Mouse (Mus musculus) right cerebral cortex, postnatal 4 days (tissue): ENCODE data around the gene St6galnac3.

Experiments used
- DNase-seq: peaks from one replicate; pipeline ENCODE4 v3.0.0-alpha.2; 2022

St6galnac3 gene

DNA sequence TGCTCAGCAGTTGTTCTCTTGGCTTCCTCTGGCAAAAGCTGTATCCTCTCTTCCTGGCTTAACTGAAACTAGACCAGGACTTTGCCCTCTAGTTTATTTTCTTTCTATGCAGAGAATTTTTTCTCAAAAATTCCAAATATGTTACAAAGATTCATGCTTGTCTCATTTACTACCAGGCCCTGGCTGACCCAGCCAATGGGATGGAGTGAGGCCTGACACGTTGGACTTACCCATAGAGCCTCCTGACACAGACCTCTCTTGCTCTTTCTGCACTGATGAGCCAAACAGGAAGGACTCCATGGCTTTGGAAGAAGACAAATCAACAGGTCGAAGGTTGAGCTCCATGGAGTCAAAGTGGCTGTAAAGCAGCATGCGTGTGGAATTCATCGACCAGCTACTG is 526.5 kb downstream of the St6galnac3 start:
- no peak for DNase-seq

DNA sequence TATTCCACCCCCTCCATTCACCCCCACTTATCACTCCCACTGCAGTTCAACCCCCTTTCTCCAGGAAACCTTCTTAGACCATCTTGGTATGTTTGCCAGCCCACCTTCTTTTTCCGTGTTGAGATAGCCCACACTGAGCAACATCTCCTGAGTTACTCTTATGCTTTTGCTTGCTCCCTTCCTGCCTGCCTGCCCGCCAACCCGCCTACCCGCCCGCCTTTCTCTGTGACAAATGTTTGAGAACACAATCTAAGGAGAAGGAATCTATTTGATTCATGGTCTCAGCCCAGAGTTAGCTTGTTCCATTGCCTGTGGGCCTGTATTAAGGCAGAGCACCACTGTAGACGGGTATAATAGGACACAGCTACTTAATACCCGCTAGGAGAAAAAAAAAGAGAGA is 531.9 kb downstream of the St6galnac3 start:
- no peak for DNase-seq

DNA sequence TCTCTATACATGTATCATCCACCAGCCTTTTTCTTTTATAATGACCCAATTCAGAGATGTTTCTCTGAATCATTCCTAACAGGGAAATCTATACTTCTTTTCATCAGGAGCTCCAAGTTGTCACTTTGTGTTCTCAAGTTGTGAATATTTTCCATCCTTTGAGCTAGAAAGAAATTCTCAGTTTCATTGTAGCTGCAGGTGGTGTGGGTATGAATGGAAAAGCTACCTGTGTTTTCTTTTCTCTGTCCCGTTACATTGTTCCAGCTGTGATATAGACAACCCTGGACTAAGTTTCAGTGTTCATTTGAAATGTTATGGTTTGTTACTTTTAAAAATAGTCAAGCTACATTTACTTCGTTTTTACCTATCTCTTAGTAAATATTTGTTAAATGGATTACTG is 534.2 kb downstream of the St6galnac3 start:
- DNase-seq, result no peak

DNA sequence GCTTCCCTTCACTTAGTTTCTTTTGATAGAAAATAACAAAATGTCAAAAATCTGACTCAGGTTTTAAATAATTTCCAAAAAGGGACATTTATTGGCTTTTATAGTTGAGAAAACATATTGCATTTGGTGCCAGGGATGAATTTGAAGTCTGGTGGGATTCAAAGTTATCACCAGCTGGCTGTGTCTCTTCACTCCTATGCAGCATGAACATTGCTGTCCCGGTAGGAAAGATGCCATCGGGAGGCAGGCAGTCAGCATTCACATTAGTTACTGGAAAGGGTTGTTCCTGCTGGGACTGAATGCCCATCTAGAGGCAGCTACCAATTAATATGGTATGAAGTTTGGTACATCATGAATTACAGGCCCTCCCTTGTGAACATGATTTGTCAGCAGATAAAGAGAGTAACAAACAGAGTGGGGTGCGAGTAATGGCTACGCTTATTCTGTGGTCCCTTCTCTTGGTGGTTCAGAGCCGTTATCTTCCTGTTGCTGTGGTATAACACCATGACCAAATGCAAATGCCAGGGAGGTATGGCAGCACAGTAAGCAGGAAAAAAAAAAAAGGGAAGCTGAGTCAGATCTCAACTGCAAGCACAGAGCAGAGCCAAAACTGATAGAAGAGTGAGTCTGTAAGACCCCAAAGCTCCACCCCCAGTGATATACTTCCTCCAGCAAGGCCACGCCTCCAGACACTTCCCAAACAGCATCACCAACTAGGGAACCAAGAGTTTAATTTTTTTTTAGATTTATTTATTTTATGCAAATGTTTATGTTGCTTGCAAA is 535.1 kb downstream of the St6galnac3 start:
- no peak for DNase-seq

DNA sequence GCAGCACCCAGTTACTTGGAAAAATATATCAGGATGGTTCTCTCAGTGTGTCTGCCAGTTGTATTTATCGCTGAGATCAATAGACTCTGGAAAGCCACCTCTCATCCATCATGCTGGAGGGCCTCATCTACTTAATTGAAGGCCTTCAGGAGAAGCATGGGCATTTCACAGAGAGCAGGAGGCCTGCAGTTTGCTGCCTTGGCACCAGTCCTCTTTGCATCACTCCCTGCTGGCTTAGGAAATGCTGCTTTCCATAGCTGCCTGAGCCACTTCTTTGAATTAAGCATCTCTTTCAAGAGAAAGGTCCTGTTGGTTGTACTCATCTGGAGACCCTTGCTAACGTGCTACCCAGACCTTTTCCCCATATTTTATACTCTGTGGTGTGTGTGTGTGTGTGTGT is 536.8 kb downstream of the St6galnac3 start:
- no peak for DNase-seq

DNA sequence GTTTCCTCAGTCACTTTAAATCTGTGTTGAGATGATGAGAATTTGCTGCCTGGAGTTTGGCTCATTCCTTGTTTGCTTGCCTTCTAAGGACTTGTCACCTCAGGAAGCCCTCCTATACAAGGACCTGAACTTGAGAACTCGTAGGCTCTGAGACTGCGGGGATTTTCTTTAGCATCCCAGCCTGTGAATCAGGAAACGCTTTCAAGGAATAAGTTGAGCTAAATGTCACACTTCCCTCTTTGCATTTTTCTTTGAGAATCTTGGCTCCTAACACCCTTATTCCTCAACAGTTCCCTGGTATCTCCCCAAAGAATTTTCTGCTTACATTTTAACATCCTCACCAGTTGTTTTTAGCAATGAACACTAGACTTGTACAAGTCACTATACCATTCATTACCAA is 539.9 kb downstream of the St6galnac3 start:
- no peak for DNase-seq

DNA sequence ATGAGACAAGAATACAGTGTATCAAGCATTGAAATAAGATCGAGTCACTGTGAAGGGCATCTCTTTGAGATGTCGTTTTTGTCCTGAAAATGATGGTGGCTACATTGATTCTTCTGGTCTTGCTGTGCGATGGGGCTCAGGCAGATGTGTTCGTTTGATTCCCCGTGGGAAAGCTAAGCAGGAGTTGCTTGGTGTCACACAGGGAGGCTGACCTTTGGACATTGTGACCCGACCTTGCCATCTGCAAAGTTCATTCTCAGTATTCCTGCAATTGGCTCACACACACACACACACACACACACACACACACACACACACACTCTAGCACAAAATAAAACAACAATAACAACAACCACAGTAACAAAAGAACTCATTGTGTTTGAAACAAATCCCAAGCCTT is 543.7 kb downstream of the St6galnac3 start:
- no peak for DNase-seq

DNA sequence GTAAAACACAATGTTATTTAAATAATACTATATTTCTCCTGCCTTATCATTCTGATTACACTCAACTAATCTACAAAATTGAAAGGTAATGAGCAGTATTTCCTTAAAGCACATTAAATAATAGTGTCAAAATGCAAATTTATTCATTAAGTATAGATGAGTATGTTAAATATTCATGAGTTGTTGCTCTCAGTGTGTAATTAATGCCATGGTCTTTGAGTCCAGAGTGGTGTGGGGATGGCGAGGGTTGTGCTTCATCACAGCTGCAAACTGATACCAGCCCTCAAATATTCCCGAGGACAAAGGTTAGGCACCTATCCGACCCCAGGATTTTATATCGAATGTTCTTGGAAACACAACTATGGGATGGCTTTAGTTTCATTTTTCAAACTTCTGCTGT is 548.2 kb downstream of the St6galnac3 start:
- DNase-seq, result no peak

DNA sequence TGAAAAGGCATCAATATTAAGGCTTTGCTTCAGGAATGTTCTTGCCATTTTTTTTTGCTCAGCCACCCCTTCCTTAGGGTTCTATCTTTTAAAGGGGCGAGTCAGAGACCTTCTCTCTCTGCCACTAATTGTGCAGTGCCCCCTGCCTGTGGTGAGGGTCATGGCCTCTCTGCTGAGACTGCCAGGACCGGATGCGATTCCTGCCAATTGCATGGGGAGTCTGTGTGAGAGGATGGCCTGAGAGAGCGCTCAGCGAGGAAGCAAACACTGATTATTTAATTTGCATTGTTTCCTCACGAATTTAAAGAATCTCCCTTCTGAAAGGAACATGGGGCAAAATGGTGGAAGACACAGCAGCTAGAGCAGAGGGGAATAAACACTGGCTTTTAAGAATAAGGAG is 548.6 kb downstream of the St6galnac3 start:
- DNase-seq, result no peak

DNA sequence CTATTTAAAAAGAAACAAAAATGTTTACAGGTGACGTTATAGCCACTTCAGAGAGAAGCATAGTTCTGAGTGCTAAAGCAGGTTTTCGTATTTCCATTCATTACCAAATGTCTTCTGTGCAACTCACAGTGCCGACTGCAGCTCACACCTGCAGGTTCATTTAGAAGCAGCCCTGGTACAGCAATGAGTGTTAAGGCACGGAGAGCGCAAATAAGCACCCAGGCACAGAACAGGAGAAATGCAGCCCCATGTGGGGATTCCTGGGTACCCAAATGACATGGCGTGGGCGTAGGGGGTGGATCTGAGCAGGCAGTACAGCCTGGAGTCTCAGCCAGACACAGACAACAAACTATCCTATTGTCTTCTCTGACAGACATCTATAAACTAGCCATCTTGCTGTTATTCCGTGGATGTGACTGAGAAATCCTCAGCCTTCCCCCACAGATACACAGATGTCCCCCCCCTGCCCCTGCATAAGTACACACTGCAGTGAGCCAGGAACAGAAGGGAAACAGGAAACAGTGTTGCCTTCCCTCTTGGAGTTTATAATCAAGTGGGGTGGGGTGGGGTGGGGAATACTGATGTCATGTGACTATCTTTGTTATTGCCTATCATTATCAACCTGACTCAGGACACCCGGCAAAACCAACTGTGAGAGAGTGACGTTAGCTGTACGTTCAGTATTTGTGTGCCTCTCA is 550.5 kb downstream of the St6galnac3 start:
- no peak for DNase-seq

DNA sequence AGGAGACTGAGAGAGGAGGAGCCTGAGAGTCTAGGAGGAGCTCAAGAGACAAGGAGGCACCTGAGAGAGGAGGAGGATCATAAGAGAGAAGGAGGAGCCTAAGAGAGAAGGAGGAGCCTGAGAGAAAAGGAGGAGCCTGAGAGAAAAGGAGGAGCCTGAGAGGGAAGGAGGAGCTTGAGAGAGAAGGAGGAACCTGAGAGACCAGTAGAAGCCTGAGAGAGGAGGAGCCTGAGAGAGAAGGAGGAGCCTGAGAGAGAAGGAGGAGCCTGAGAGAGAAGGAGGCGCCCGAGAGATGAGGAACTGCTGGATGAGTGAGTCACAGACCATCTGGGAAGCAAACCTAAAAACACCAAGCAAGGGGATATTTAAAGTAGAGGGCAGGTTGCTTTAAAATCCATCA is 551.4 kb downstream of the St6galnac3 start:
- DNase-seq, result no peak

DNA sequence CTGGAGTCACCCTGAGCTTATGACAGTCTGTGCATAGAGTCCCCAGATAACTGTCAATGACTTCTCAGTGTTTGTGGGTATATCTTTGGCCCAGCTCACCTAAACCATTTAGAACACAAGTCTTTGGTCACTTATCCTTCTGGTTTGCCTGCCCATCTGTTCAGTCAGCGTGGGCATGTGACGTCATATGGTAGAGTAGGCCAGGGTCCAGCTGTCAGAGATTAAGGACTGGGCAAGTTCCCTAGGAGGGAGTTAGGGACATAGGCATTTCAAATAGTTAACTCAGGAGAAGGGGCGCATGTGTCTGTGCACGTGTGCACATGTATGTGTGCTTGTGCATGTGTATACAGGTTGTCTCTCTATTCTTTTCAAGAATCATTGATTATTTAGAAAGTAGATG is 554.8 kb downstream of the St6galnac3 start:
- DNase-seq, result no peak

DNA sequence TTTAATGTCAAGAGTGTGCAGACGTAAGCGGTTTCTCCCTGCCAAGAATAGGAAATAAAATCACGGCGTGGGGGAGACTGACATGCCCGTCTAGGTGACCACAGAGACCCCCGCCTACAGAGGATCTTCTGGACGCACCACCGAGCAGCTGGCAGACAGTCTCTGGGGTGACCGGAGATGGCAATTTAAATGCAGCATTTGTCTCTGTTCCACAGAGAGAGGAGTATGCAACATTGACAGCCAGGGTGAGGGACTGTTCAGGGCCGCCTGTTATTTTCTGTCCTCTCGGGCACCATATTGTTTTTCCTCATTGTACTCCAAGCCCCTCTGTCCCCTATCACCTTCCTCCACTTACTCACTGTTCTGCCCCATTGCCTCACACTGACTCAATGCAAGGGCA is 555.2 kb downstream of the St6galnac3 start:
- no peak for DNase-seq

DNA sequence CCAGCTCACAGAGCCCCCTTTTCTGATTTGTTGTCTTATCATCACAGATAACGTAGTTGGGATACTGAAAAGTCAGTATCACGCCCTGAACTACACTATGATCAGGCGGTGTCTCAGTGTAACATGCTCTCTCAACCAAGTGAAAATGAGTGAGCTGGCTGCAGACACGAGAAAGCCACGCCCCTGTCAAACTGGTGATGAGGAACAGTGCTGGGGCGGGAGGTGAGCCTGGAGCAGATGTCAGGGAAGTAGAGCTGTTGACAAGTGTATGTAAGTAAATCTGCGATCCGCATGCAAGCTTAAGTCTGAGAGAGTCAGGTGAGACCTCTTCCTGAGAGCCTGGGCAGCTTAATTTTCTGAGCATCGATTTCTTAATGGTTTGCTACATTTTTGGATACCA is 563.3 kb downstream of the St6galnac3 start:
- DNase-seq, result no peak

DNA sequence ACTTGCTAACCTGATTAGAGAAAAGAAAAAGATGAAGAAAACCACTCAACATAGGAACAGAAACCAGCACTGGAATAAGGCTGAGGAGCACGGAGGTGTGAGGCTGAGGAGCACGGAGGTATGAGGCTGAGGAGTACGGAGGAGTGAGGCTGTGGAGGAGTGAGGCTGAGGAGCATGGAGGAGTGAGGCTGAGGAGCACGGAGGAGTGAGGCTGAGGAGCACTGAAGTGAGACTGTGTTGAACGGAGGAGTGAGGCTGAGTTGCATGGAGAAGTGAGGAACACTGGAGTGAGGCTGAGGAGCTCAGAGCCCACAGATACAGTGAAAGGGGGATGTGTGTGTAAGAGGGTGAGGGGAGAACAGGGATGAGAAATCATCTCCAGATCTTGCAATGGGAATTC is 564.3 kb downstream of the St6galnac3 start:
- no peak for DNase-seq

DNA sequence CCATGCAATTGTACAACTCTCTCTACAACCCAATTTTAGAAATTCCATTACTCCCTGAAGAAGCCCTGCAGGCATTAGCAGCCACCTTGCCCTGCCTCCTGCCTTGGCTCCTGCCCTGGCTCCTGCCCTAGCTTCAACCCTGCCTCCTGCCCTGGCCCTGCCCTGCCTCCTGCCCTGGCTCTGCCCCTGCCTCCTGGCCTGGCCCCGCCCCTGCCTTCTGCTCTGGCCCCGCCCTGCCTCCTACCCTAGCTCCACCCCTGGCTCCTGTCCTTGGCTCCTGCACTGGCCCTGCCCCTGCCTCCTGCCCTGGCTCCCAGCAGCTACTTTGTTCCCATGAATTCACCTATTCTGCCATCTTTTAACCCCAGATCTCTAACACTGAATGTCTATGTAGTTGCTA is 576.1 kb downstream of the St6galnac3 start:
- no peak for DNase-seq
